Mouse (Mus musculus) neutrophil, adult 83 days (primary cell): Measurements from ENCODE around the gene Abhd17c. TPM values are rescaled to one million over a fixed set of nuclear protein-coding genes. Genes with fewer than 3 reads are reported as not detected.

Source experiments
- total RNA-seq, 2 experiments: library from RNA; stranded (reverse); gene quantifications; one replicate each; pipeline ENCODE4 v1.2.4; 2023

Gene Abhd17c
- 10 to 100 TPM; 18.1 to 18.7 TPM for total RNA-seq

GRCm38 (mm10) chr7:84151001-84151959, at the start of gene Abhd17c:
Gene Abhd17c, minus strand, starts transcription at chr7:84151893.

DNA sequence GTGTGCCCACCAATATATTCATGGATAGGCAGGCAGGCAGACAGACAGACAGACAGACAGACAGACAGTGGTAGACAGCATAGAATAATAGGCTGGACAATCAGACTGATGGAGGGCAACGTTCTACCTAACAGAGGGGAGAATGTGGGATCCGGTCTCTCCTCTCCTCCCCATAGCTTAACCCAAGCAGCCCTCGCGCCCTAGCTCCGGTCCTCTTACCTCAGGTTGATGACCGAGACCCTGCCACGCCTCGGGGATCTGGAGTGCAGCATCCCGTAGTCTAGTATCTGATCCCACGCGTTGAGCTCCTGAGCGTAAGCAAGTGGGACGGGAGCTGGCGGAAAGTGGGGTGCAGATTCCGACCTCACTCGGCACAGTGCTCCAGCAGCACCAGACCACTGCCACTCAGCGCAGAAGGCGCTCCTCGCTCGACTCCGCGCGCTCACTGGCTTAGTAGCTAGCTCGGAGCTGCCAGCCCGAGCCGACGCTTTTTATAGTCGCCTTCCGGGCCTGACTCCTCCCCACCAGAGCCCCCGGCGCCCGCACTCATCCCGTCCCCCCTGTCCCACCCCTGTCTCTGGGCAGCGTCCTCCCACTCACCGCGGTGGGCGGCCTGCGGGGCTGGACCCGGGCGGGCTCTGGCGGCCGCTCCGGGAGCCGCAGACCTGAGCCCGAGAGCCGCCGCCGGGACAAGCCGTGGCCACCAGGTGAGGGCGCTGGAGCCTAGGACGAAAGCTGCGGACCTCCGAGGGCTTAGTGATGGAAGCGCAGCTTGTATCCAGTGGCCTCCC, 65.5 kb downstream of the Abhd17c start, which contains the start of gene Cemip:
Gene Cemip, minus strand, starts transcription at position 464 of the 791 bp plus-strand sequence.

Other genes with a start within 250 kb of the Abhd17c start
- under 1 TPM; 0.20 to 0.44 TPM for gene Cemip, start 65.4 kb downstream of the Abhd17c start, total RNA-seq